Mouse (Mus musculus): ENCODE results near the gene Myo1f. TPM values are rescaled to one million over a fixed set of nuclear protein-coding genes. Genes with fewer than 3 reads are reported as not detected.

Gene Myo1f
- polyA plus RNA-seq, 1 experiment from 2014 or later, result 1.7 TPM

GRCm38 (mm10) chr17:33539878-33540277 lies 15.6 kb upstream of the Myo1f start:
- H3K9me3 ChIP-seq, result no peaks in the 10 kb centered on the region
- peaks cover 16% of the 10 kb centered on the region for H3K36me3 ChIP-seq
- no peaks in the 10 kb centered on the region for H3K4me1 ChIP-seq
- no peak overlapping the region for H3K4me3 ChIP-seq
- no peak for ATAC-seq (replicated peaks)
- WGBS, result 95% methylated on average over 4 of the region's 4 CpGs
- H3K27ac ChIP-seq (replicated peaks), result no peak overlapping the region
- H3K4me2 ChIP-seq (replicated peaks), result no peak overlapping the region
- no peaks in the 10 kb centered on the region for H3K27me3 ChIP-seq
- no peak overlapping the region for H3K9ac ChIP-seq (replicated peaks)

DNA sequence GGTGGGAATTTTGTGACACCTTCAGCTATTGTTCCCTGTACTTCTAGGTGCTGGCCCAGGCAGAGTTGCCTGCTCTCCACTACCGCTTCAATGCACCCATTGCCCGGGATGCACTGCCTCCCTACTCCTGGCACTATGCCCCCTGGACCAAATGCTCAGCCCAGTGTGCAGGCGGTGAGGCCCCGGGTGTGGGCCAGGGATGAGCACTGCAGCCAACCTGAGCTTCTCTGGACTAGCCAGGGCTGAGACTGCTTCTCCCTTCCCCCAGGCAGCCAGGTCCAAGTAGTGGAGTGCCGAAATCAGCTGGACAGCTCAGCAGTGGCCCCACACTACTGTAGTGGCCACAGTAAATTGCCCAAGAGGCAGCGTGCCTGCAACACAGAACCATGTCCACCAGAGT lies 6.3 kb upstream of the Myo1f start:
- ATAC-seq (replicated peaks), result no peak
- Histone ChIP-seq H3K4me3 (no peak overlapping the region), H3K9me3 (no peaks in the 10 kb centered on the region), H3K36me3 (peaks cover 19% of the 10 kb centered on the region; the same call in 1 of the 2 replicates), H3K9ac (replicated peaks) (no peak overlapping the region), H3K27me3 (no peaks in the 10 kb centered on the region), H3K27ac (replicated peaks) (no peak overlapping the region), H3K4me2 (replicated peaks) (no peak overlapping the region), H3K4me1 (no peaks in the 10 kb centered on the region)
- WGBS, result 93% methylated on average over 6 of the region's 6 CpGs

- no peak for ATAC-seq (replicated peaks)
- Histone ChIP-seq H3K27me3 (no peaks in the 10 kb centered on the region), H3K4me2 (replicated peaks) (no peak overlapping the region), H3K9me3 (no peaks in the 10 kb centered on the region), H3K36me3 (peaks cover 18% of the 10 kb centered on the region; the same call in 1 of the 2 replicates), H3K4me3 (no peak overlapping the region), H3K4me1 (no peaks in the 10 kb centered on the region), H3K27ac (replicated peaks) (no peak overlapping the region), H3K9ac (replicated peaks) (no peak overlapping the region)
- 84% methylated on average over 10 of the region's 10 CpGs for WGBS
Measured at GRCm38 (mm10) chr17:33550388-33550787, 5.1 kb upstream of the Myo1f start.

- H3K36me3 ChIP-seq, result peaks cover 18% of the 10 kb centered on the region; the same call in 1 of the 2 replicates
- no peaks in the 10 kb centered on the region for H3K9me3 ChIP-seq
- no peak overlapping the region for H3K9ac ChIP-seq (replicated peaks)
- H3K4me2 ChIP-seq (replicated peaks), result no peak overlapping the region
- H3K27me3 ChIP-seq, result no peaks in the 10 kb centered on the region
- no peaks in the 10 kb centered on the region for H3K4me1 ChIP-seq
- WGBS, result 92% methylated on average over 4 of the region's 4 CpGs
- H3K4me3 ChIP-seq, result no peak overlapping the region
- no peak overlapping the region for H3K27ac ChIP-seq (replicated peaks)
- no peak for ATAC-seq (replicated peaks)
Measured at GRCm38 (mm10) chr17:33552113-33552512, 3.4 kb upstream of the Myo1f start.

GRCm38 (mm10) chr17:33552964-33553363 lies 2.5 kb upstream of the Myo1f start:
- H3K27ac ChIP-seq (replicated peaks), result no peak overlapping the region
- no peak for ATAC-seq (replicated peaks)
- no peaks in the 10 kb centered on the region for H3K27me3 ChIP-seq
- H3K36me3 ChIP-seq, result peaks cover 18% of the 10 kb centered on the region; the same call in 1 of the 2 replicates
- H3K4me2 ChIP-seq (replicated peaks), result no peak overlapping the region
- no peak overlapping the region for H3K4me3 ChIP-seq
- no peaks in the 10 kb centered on the region for H3K9me3 ChIP-seq
- H3K9ac ChIP-seq (replicated peaks), result no peak overlapping the region
- H3K4me1 ChIP-seq, result no peaks in the 10 kb centered on the region
- 51% methylated on average over 4 of the region's 4 CpGs for WGBS

DNA sequence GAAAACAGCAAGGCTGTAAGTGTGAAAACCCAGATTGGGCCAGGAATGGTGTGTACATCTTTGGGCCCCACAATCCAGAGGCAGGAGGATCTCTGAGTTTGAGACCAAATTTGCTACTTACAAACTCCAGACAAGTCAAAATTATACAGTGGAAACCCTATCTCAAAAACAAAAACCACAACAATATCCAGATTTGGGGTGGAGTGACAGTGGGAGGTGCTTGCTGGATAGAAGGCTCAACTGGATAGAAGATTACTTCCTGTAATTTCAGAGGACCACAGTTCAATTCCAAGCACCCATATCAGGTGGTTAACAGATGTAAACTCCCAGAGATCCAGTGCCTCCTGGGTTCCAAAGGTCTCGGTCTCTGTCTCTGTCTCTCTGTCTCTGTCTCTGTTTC lies 971 bp upstream of the Myo1f start:
- Histone ChIP-seq H3K9ac (replicated peaks) (no peak overlapping the region), H3K4me2 (replicated peaks) (no peak overlapping the region), H3K4me3 (no peak overlapping the region), H3K27ac (replicated peaks) (no peak overlapping the region), H3K9me3 (no peaks in the 10 kb centered on the region), H3K4me1 (no peaks in the 10 kb centered on the region), H3K27me3 (no peaks in the 10 kb centered on the region), H3K36me3 (0 out of 2 replicates have a peak, but pooled peaks cover 8% of the 10 kb centered on the region)
- no peak for ATAC-seq (replicated peaks)
- WGBS, result 96% methylated on average over 1 of the region's 1 CpGs

GRCm38 (mm10) chr17:33557922-33558321 lies 2.4 kb downstream of the Myo1f start:
- 83% methylated on average over 4 of the region's 4 CpGs for WGBS
- Histone ChIP-seq H3K4me1 (no peaks in the 10 kb centered on the region), H3K9ac (replicated peaks) (no peak overlapping the region), H3K27me3 (no peaks in the 10 kb centered on the region), H3K4me2 (replicated peaks) (no peak overlapping the region), H3K27ac (replicated peaks) (no peak overlapping the region), H3K9me3 (no peaks in the 10 kb centered on the region), H3K4me3 (no peak overlapping the region), H3K36me3 (no peaks in the 10 kb centered on the region)
- ATAC-seq (replicated peaks), result no peak

DNA sequence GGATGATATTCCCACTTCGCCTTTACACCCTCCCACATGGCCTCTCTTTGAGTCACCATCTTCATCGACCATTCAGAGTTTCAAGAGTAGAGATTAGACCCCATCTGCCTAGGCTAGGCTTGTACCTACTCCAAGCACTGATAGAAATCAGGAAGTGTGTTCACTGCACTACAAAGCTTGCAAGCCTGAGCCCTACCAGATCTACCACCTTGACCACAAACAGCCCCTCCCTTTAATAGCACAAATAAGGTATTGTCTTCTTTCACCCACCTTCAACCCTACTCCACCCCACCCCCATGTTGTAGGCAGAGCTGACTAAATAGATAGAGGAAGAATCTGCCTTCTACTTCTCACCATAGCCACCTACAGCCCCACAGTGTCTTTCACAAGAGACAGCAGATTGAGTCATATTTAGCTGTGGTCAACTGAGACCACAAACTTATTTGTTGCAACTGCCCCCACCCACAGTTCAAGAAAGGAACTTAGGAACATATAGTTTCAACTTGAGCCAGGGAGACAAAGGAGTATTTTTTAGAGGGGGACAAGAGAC lies 8.1 kb downstream of the Myo1f start:
- Histone ChIP-seq H3K4me2 (replicated peaks) (no peak overlapping the region), H3K9me3 (no peaks in the 10 kb centered on the region), H3K4me3 (no peak overlapping the region), H3K4me1 (no peaks in the 10 kb centered on the region), H3K27me3 (no peaks in the 10 kb centered on the region), H3K27ac (replicated peaks) (no peak overlapping the region), H3K36me3 (no peaks in the 10 kb centered on the region), H3K9ac (replicated peaks) (no peak overlapping the region)
- WGBS, result 68% methylated on average over 2 of the region's 2 CpGs
- no peak for ATAC-seq (replicated peaks)

DNA sequence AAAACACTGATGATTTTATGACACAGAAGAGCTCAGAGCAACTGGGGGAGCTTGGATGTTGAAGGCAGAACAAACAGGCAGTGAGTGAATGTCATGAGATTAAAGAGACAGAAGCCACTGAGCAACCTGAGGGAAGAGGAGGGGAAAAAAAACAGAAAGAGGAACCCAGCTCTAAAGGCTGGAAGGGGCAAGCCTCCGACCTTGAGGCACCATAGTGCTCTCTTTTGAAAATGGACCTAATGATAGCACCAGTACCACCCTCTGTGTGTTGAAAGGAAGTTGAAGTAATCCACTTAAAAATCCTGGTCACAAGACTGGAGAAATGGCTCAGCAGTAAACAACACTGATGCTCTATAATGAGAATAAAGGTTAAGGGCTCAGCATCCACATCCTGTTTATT lies 9.1 kb downstream of the Myo1f start:
- Histone ChIP-seq H3K9me3 (no peaks in the 10 kb centered on the region), H3K27ac (replicated peaks) (no peak overlapping the region), H3K36me3 (no peaks in the 10 kb centered on the region), H3K9ac (replicated peaks) (no peak overlapping the region), H3K4me3 (no peak overlapping the region), H3K4me2 (replicated peaks) (no peak overlapping the region), H3K4me1 (no peaks in the 10 kb centered on the region), H3K27me3 (no peaks in the 10 kb centered on the region)
- ATAC-seq (replicated peaks), result no peak
- 44% methylated on average over 1 of the region's 1 CpGs for WGBS

GRCm38 (mm10) chr17:33566182-33566581 lies 10.7 kb downstream of the Myo1f start:
- Histone ChIP-seq H3K9me3 (no peaks in the 10 kb centered on the region), H3K27me3 (no peaks in the 10 kb centered on the region), H3K4me1 (no peaks in the 10 kb centered on the region), H3K4me3 (no peak overlapping the region), H3K27ac (replicated peaks) (no peak overlapping the region), H3K36me3 (no peaks in the 10 kb centered on the region), H3K9ac (replicated peaks) (no peak overlapping the region), H3K4me2 (replicated peaks) (no peak overlapping the region)
- 72% methylated on average over 2 of the region's 2 CpGs for WGBS
- no peak for ATAC-seq (replicated peaks)

DNA sequence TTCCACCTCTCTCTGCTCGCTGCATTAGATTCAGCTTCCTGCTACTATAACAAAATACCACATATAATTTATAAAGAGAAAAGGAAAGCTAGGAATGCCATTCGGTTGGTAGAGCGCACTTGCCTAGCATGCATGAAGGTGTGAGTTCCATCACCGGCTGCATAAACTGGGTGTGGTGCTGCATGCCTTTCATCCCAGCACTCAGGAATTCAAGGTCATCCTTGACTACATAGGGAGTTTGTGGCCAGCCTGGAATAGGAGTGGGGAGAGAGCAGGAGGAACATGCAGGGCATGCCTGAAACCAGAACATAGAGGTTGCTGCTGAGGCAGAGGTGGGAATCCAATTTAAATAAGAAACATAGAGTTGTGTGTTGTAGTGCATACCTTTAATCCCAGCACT lies 28.6 kb downstream of the Myo1f start:
- WGBS, result 90% methylated on average over 4 of the region's 4 CpGs
- no peak overlapping the region for H3K4me2 ChIP-seq (replicated peaks)

DNA sequence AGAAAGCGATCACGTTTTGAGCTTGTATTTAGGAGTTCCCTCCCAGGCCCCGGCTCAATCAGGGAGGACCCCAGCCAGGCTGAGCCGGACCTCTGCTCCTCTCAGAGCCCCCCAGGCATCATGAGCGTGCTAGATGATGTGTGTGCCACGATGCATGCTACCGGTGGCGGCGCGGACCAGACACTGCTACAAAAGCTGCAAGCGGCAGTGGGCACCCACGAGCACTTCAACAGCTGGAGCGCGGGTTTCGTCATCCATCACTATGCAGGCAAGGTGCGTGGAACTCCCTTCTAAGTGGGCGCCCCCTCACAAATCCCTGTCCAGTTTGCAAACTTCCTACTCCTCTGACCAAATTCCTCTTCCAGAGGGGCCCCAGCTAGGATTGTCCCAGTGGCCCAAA lies 30.5 kb downstream of the Myo1f start:
- Histone ChIP-seq H3K4me1 (no peaks in the 10 kb centered on the region), H3K4me2 (replicated peaks) (no peak overlapping the region), H3K27ac (replicated peaks) (no peak overlapping the region), H3K9ac (replicated peaks) (no peak overlapping the region), H3K27me3 (no peaks in the 10 kb centered on the region), H3K36me3 (no peaks in the 10 kb centered on the region), H3K9me3 (no peaks in the 10 kb centered on the region), H3K4me3 (no peak overlapping the region)
- no peak for ATAC-seq (replicated peaks)
- 76% methylated on average over 17 of the region's 17 CpGs for WGBS

More for the DNA sequence above, 28.6 kb downstream of the Myo1f start:
- H3K9ac ChIP-seq (replicated peaks), result no peak overlapping the region
- no peaks in the 10 kb centered on the region for H3K36me3 ChIP-seq
- no peak for ATAC-seq (replicated peaks)
- H3K9me3 ChIP-seq, result no peaks in the 10 kb centered on the region
- H3K4me1 ChIP-seq, result no peaks in the 10 kb centered on the region
- H3K27ac ChIP-seq (replicated peaks), result no peak overlapping the region
- H3K27me3 ChIP-seq, result no peaks in the 10 kb centered on the region
- no peak overlapping the region for H3K4me3 ChIP-seq

DNA sequence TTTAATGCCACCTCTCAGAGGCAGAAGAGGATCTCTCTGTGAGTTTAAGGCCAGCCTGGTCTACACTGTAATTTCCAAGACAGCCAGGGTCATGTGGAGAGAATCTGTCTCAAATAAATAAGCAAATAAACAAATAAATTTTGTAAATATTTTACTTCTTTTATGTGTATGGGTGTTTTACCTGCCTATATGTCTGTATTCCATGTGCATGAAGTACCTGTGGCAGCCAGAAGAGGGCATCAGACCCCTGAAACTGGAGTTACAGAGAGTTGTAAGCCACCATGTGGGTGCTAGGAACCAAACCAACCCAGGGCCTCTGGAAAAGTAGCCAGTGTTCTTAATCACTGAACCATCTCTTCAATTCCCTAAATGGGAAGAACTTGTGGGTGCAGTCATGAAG lies 41.8 kb downstream of the Myo1f start:
- Histone ChIP-seq H3K27me3 (no peaks in the 10 kb centered on the region), H3K9ac (replicated peaks) (no peak overlapping the region), H3K9me3 (no peaks in the 10 kb centered on the region), H3K4me3 (no peak overlapping the region), H3K4me2 (replicated peaks) (no peak overlapping the region), H3K36me3 (no peaks in the 10 kb centered on the region), H3K27ac (replicated peaks) (no peak overlapping the region), H3K4me1 (no peaks in the 10 kb centered on the region)
- no peak for ATAC-seq (replicated peaks)

All from forebrain, embryonic 15.5 days (tissue).